Mouse (Mus musculus) layer of hippocampus, adult 9-10 months (tissue): Measurements from ENCODE around the gene Olfr195.
"Not testable (repeated sequence)": the region's sequence is repeated elsewhere in the genome, so short reads cannot be mapped to it uniquely, and the experiment has no call there.

Source experiments
- DNase-seq: peaks from one replicate; pipeline ENCODE4 v3.0.0; 2022; ENCODE audit warnings: low spot score

The Olfr195 gene

GRCm38 (mm10) chr16:59146746-59147145 lies at the start of gene Olfr195:
Gene Olfr195 (plus strand): TSS chr16:59147046.
- DNase-seq: no peak

GRCm38 (mm10) chr16:59105312-59105711 lies 41.5 kb upstream of the Olfr195 start:
- no peak for DNase-seq

GRCm38 (mm10) chr16:59108522-59108921 lies 38.3 kb upstream of the Olfr195 start:
- not testable (repeated sequence) for DNase-seq

GRCm38 (mm10) chr16:59111781-59112180 lies 35.1 kb upstream of the Olfr195 start, which contains the start of gene Olfr193:
Gene Olfr193 (minus strand): TSS chr16:59111881.
- DNase-seq: no peak

- DNase-seq: no peak
These were observed 25.9 kb upstream of the Olfr195 start, which contains the start of gene Olfr194 for GRCm38 (mm10) chr16:59120969-59121368. Gene Olfr194 (minus strand): TSS chr16:59121069.

GRCm38 (mm10) chr16:59130740-59131139 lies 16.1 kb upstream of the Olfr195 start:
- no peak for DNase-seq

GRCm38 (mm10) chr16:59141105-59141504 lies 5.7 kb upstream of the Olfr195 start:
- no peak for DNase-seq

GRCm38 (mm10) chr16:59151996-59152395 lies 5.2 kb downstream of the Olfr195 start:
- no peak for DNase-seq

- no peak for DNase-seq
These were observed 23.5 kb downstream of the Olfr195 start, which contains the start of gene Olfr196 for GRCm38 (mm10) chr16:59170354-59170753. Gene Olfr196 (minus strand): TSS chr16:59170454.
